1 mouse cellular context compared by ENCODE assay signal in the genomic region with DNA sequence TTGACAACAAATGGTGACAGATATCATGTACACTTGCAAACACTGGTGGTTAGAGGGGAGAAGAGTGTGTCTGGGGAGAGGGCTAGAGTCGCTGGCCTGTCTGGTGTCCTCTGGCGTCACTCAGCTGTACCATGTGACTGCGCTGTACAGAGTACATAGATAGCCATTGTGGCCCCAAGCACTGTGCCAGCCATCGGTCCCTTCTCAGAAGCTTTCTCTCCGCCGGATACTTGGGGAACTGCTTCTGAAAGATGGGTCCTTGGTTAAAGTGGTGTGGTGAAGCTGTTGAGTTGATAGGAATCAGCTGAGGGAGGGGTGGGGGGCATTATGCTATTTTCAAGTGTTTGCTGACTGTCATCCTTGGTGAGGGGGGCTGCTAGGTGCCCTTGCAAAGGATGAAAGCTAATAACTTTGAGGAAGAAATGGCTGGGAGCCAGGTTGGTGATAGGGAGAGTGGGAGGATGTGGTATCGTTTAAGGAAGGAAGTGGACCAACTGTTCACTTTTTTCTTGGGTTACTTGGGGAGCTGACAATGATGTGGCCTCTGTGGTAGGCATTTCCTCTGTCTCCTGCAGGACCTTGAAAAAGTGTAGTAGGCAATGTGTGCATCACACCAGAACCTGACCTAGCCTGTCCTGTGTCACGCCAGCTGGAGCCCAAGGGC.
A peak's percentile ranks its signal among the peaks of the same experiment; 100 is the strongest.
TF ChIP-seq lines count a peak whose summit lies in the region.

No protein-coding gene starts in this region.

TF ChIP-seq in MEL, 35 proteins besides CTCF, POLR2A, EP300 and RAD21 (continued from another document):
- TF ChIP-seq NELFE (IDR thresholded peaks at IDR 0.05; ENCODE audit: low read depth, low read length) (no peak), MAZ (IDR thresholded peaks at IDR 0.05; ENCODE audit: low read depth, low read length) (peak; percentile 70; the same call in 1 of the 2 replicates), POLR2AphosphoS5 (IDR thresholded peaks at IDR 0.05; ENCODE audit: borderline replicate concordance, low read depth, low read length) (no peak), ZMIZ1 (IDR thresholded peaks at IDR 0.05; ENCODE audit: low read depth, low read length) (no peak), KAT2A (conservative IDR thresholded peaks at IDR 0.05; ENCODE audit: low read depth, low read length) (no peak), ZC3H11A (IDR thresholded peaks at IDR 0.05; ENCODE audit: low read depth, low read length) (no peak), BHLHE40 (IDR thresholded peaks at IDR 0.05; ENCODE audit: borderline replicate concordance, low read depth, low read length) (no peak), POLR2AphosphoS2 (IDR thresholded peaks at IDR 0.05; ENCODE audit: low read length) (no peak), ZNF384 (IDR thresholded peaks at IDR 0.05; ENCODE audit: low read depth, low read length) (peak; percentile 56; the same call in 1 of the 2 replicates)
